10 mouse cellular contexts compared by ENCODE assay signal in the genomic region with DNA sequence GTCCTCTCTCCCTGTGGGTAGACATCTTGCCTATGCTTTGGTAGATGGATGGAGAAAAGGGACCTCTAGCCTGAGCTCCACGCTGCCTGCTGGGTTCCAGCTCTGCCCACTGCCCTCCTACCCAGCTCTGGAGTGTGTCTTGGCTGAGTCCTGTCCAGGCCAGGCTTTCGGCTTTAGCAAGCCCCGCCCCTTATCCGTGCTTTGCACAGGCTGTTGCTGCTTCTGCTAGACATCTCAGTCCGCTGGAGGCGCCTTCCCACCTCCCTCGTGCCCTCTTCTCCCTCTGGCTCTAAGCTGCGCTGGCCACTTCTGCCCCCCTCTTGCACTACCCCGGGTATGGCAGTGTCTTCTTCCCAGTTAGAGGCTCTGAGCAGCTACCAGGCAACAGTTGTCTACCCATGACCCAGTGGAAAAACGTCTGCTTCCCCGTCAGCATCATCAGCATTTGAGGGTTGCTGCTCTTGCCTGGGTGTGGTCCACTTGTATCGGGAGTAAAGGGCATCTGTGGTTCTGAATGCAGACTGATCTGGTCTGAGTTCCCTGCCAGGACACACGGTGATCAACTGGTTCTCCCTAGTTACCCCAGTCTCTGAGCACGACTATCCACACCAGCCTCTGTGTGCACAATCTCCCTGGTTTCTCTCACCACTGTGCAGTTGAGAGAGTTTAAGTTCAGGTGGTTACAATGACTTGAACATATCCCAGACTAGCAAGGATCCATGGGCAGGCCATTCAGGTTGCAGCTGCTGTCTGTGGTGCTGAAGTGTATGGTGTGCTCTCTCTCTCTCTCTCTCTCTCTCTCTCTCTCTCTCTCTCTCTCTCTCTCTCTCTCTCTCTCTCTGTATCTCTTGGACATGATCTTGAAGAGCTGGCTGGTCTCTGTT. TPM values are rescaled to one million over a fixed set of nuclear protein-coding genes. Genes with fewer than 3 reads are reported as not detected.
DNase-seq lines count a peak whose midpoint lies in the region; ATAC-seq and TF ChIP-seq lines count a peak whose summit lies in the region.
"Had no signal": no experiment of that assay in that cellular context is flagged by ENCODE, and none has a peak within 500 bp of the region (broad histone marks: within the 10 kb centered on the region; RNA-seq: fewer than 3 reads in every experiment).

No protein-coding gene starts in this region.

- ATAC-seq in kidney, postnatal 0 days (replicated peaks; ENCODE audit: low FRiP score, low read depth): 0 out of 2 replicates have a peak, but pooled peaks have one; percentile 3
- ATAC-seq in kidney, embryonic 16.5 days (ENCODE audit: low FRiP score, low TSS enrichment): no peak; the same call in 1 of the 2 replicates
- peak; percentile 30; the same call in 1 of the 2 replicates for ATAC-seq in intestine, embryonic 16.5 days
- ATAC-seq in monocyte, adult 5-6 weeks (replicated peaks; ENCODE audit: insufficient number of reproducible peaks, low FRiP score, low TSS enrichment, poor library complexity, severe bottlenecking): peak; percentile 74

- H3K27me3 ChIP-seq in kidney, postnatal 0 days (ENCODE audit: insufficient read depth, low read length): 0 out of 2 replicates have a peak, but pooled peaks cover 8% of the 10 kb centered on the region
- peaks cover 21% of the 10 kb centered on the region for H3K27me3 ChIP-seq in kidney, embryonic 16.5 days (ENCODE audit: insufficient read depth, low read length)
- peaks cover 15% of the 10 kb centered on the region; the same call in 1 of the 2 replicates for H3K27me3 ChIP-seq in intestine, embryonic 16.5 days (replicated peaks; ENCODE audit: control insufficient read depth, insufficient read depth, low read length)

- H3K27ac ChIP-seq in kidney, postnatal 0 days: no peak overlapping the region
- H3K27ac ChIP-seq in kidney, embryonic 16.5 days (ENCODE audit: low read length): no peak overlapping the region
- no peak overlapping the region for H3K27ac ChIP-seq in intestine, embryonic 16.5 days (ENCODE audit: low read length)
- H3K27ac ChIP-seq: embryonic facial prominence, embryonic 13.5 days; neural tube, embryonic 12.5 days had no signal

- H3K4me1 ChIP-seq in kidney, postnatal 0 days (replicated peaks; ENCODE audit: insufficient read depth, low read length): no peaks in the 10 kb centered on the region
- peaks cover 7% of the 10 kb centered on the region; the same call in 1 of the 2 replicates for H3K4me1 ChIP-seq in kidney, embryonic 16.5 days (ENCODE audit: insufficient read depth, low read length)
- H3K4me1 ChIP-seq in intestine, embryonic 16.5 days (ENCODE audit: control insufficient read depth, insufficient read depth, low read length): peaks cover 24% of the 10 kb centered on the region

- H3K9ac ChIP-seq in kidney, postnatal 0 days (ENCODE audit: low read depth, low read length): no peak overlapping the region
- no peak overlapping the region for H3K9ac ChIP-seq in kidney, embryonic 16.5 days (replicated peaks; ENCODE audit: low read length)
- H3K9ac ChIP-seq in intestine, embryonic 16.5 days (ENCODE audit: low read depth, low read length): no peak overlapping the region
- H3K9ac ChIP-seq: embryonic facial prominence, embryonic 13.5 days; neural tube, embryonic 12.5 days had no signal

- TF ChIP-seq CTCF in kidney, postnatal 0 days (IDR thresholded peaks at IDR 0.05; ENCODE audit: low read depth): no peak

- no peak overlapping the region for H3K4me2 ChIP-seq in kidney, postnatal 0 days (ENCODE audit: low read length)
- no peak overlapping the region for H3K4me2 ChIP-seq in kidney, embryonic 16.5 days (replicated peaks; ENCODE audit: low read depth, low read length)
- no peak overlapping the region for H3K4me2 ChIP-seq in intestine, embryonic 16.5 days (ENCODE audit: low read depth, low read length)
- H3K4me2 ChIP-seq: embryonic facial prominence, embryonic 13.5 days; neural tube, embryonic 12.5 days had no signal

- H3K4me3 ChIP-seq in kidney, postnatal 0 days (replicated peaks; ENCODE audit: low read depth, low read length): no peak overlapping the region
- H3K4me3 ChIP-seq in kidney, embryonic 16.5 days (ENCODE audit: low read length): no peak overlapping the region
- no peak overlapping the region for H3K4me3 ChIP-seq in intestine, embryonic 16.5 days (ENCODE audit: low read length)
- H3K4me3 ChIP-seq: embryonic facial prominence, embryonic 13.5 days; neural tube, embryonic 12.5 days had no signal

- peak; percentile 58 for DNase-seq in kidney, postnatal 0 days (ENCODE audit: low spot score)
- DNase-seq in brain, adult 2 months (ENCODE audit: low read depth, low spot score): peak; percentile 70
- DNase-seq in layer of hippocampus, adult 9-11 months: no peak
- no peak for DNase-seq in frontal cortex, postnatal 10 days (ENCODE audit: low spot score in 2 of 2)
- no peak for DNase-seq in kidney, postnatal 25 days

- WGBS in kidney, postnatal 0 days: 17% methylated on average over 14 of the region's 14 CpGs
- WGBS in kidney, embryonic 16.5 days: 15% methylated on average over 14 of the region's 14 CpGs
- WGBS in intestine, embryonic 16.5 days: 14% methylated on average over 14 of the region's 14 CpGs

- H3K9me3 ChIP-seq in kidney, postnatal 0 days (replicated peaks; ENCODE audit: low read length): no peaks in the 10 kb centered on the region
- H3K9me3 ChIP-seq in kidney, embryonic 16.5 days (ENCODE audit: low read length): no peaks in the 10 kb centered on the region
- no peaks in the 10 kb centered on the region for H3K9me3 ChIP-seq in intestine, embryonic 16.5 days (ENCODE audit: control insufficient read depth, low read length)
- H3K9me3 ChIP-seq: embryonic facial prominence, embryonic 13.5 days; neural tube, embryonic 12.5 days had no signal

- H3K36me3 ChIP-seq in kidney, postnatal 0 days (ENCODE audit: insufficient read depth, low read length): no peaks in the 10 kb centered on the region
- H3K36me3 ChIP-seq in kidney, embryonic 16.5 days (ENCODE audit: insufficient read depth, low read length): no peaks in the 10 kb centered on the region
- no peaks in the 10 kb centered on the region for H3K36me3 ChIP-seq in intestine, embryonic 16.5 days (ENCODE audit: control insufficient read depth, insufficient read depth, low read length)
- H3K36me3 ChIP-seq: embryonic facial prominence, embryonic 13.5 days; neural tube, embryonic 12.5 days had no signal

RNA-seq across cellular contexts. Expression of gene Chd5, which starts 13.2 kb away (rescaled TPM):
- 0.04 and 0.09 TPM in 2 replicates for polyA plus RNA-seq in kidney, postnatal 0 days (2015; fragmentation: Nextera tagmentation; extraction: Ambion mirVana)
- 0.12 and 0.35 TPM in 2 replicates for polyA plus RNA-seq in kidney, embryonic 16.5 days (2015; fragmentation: Nextera tagmentation; extraction: Ambion mirVana)
- polyA plus RNA-seq in intestine, embryonic 16.5 days (2015; fragmentation: Nextera tagmentation; extraction: Ambion mirVana): 1.5 and 1.9 TPM in 2 replicates
- total RNA-seq in monocyte, adult 5-6 weeks (2017): 0.10 to 0.39 TPM in 2 of 3 replicates, not detected in the other

RNA-seq across cellular contexts. Expression of gene Rpl22, which starts 26.1 kb away (rescaled TPM):
- 463 and 527 TPM in 2 replicates for polyA plus RNA-seq in kidney, postnatal 0 days (2015; fragmentation: Nextera tagmentation; extraction: Ambion mirVana)
- polyA plus RNA-seq in kidney, embryonic 16.5 days (2015; fragmentation: Nextera tagmentation; extraction: Ambion mirVana): 295 and 333 TPM in 2 replicates
- polyA plus RNA-seq in intestine, embryonic 16.5 days (2015; fragmentation: Nextera tagmentation; extraction: Ambion mirVana): 281 and 323 TPM in 2 replicates
- total RNA-seq in monocyte, adult 5-6 weeks (2017): 1,335 to 1,418 TPM (median 1,365 TPM) in 3 replicates

RNA-seq across cellular contexts. Expression of gene Rnf207, which starts 32.9 kb away (rescaled TPM):
- 0.45 and 1.1 TPM in 2 replicates for polyA plus RNA-seq in kidney, postnatal 0 days (2015; fragmentation: Nextera tagmentation; extraction: Ambion mirVana)
- polyA plus RNA-seq in kidney, embryonic 16.5 days (2015; fragmentation: Nextera tagmentation; extraction: Ambion mirVana): 1.2 and 1.6 TPM in 2 replicates
- polyA plus RNA-seq in intestine, embryonic 16.5 days (2015; fragmentation: Nextera tagmentation; extraction: Ambion mirVana): 1.5 and 1.8 TPM in 2 replicates
- not detected in 3 replicates for total RNA-seq in monocyte, adult 5-6 weeks (2017)

RNA-seq across cellular contexts. Expression of gene Icmt, which starts 54.6 kb away (rescaled TPM):
- 20.0 and 23.6 TPM in 2 replicates for polyA plus RNA-seq in kidney, postnatal 0 days (2015; fragmentation: Nextera tagmentation; extraction: Ambion mirVana)
- 32.0 and 32.6 TPM in 2 replicates for polyA plus RNA-seq in kidney, embryonic 16.5 days (2015; fragmentation: Nextera tagmentation; extraction: Ambion mirVana)
- polyA plus RNA-seq in intestine, embryonic 16.5 days (2015; fragmentation: Nextera tagmentation; extraction: Ambion mirVana): 13.7 and 15.4 TPM in 2 replicates
- 10.5 to 18.2 TPM (median 14.9 TPM) in 3 replicates for total RNA-seq in monocyte, adult 5-6 weeks (2017)

Comparison
In these comparisons a context has a peak if more than half of its experiments do, and no peak if none do; other contexts are left out.
1. DNase-seq: peak in kidney, postnatal 0 days (single experiment) and brain, adult 2 months (single experiment); none in layer of hippocampus, adult 9-11 months (single experiment), frontal cortex, postnatal 10 days (0 of 2) and kidney, postnatal 25 days (0 of 2).